Mouse (Mus musculus) heart, embryonic 14.5 days (tissue): ENCODE measurements around the gene Ints6. TPM values are rescaled to one million over a fixed set of nuclear protein-coding genes. Genes with fewer than 3 reads are reported as not detected.
A peak's percentile ranks its signal among the peaks of the same experiment; 100 is the strongest.

ENCODE experiments used
- ATAC-seq: fragments of 200-750 bp; cut with Nextera tagmentation; 2 replicates; pipeline ENCODE4 v1.8.0; 2017; ENCODE audit warnings: low read depth, moderate TSS enrichment; ENCODE audit not compliant: insufficient number of reproducible peaks, insufficient read depth, low FRiP score
- H3K27ac ChIP-seq, 2 experiments: fragments of 200-500 bp in 1 of 2; fragments of 300-500 bp in 1 of 2; sonication (generic) in 1 of 2; replicated peaks in 1 of 2; 2 replicates each; pipeline ENCODE4 v1.5.1; 2012 to 2014; ENCODE audit warnings: low read depth in 2 of 2, low read length in 2 of 2, control low read depth in 1 of 2, mild to moderate bottlenecking in 1 of 2, mixed read lengths in 1 of 2; ENCODE audit not compliant: control insufficient read depth in 1 of 2, insufficient read depth in 1 of 2
- H3K27me3 ChIP-seq: fragments of 300-500 bp; sonication (generic); 2 replicates; pipeline ENCODE4 v1.6.1; 2014; ENCODE audit warnings: mild to moderate bottlenecking, low read length, control low read depth; ENCODE audit not compliant: control insufficient read depth, insufficient read depth
- H3K36me3 ChIP-seq: fragments of 300-500 bp; sonication (generic); 2 replicates; pipeline ENCODE4 v1.6.1; 2014; ENCODE audit warnings: mild to moderate bottlenecking, control low read depth, low read length, mixed read lengths; ENCODE audit not compliant: control insufficient read depth, insufficient read depth
- H3K4me1 ChIP-seq, 2 experiments: fragments of 200-500 bp in 1 of 2; fragments of 300-500 bp in 1 of 2; sonication (generic) in 1 of 2; 2 replicates each; pipeline ENCODE4 v1.6.1; 2012 to 2014; ENCODE audit warnings: low read length in 2 of 2, control low read depth in 1 of 2, mixed read lengths in 1 of 2; ENCODE audit not compliant: control insufficient read depth in 2 of 2, insufficient read depth in 2 of 2
- H3K4me2 ChIP-seq: fragments of 300-500 bp; sonication (generic); 2 replicates; pipeline ENCODE4 v1.6.1; 2014; ENCODE audit warnings: mild to moderate bottlenecking, low read length
- H3K4me3 ChIP-seq, 2 experiments: fragments of 200-500 bp in 1 of 2; fragments of 300-500 bp in 1 of 2; sonication (generic) in 1 of 2; 2 replicates each; pipeline ENCODE4 v1.5.1; 2012 to 2014; ENCODE audit warnings: low read length in 2 of 2, mild to moderate bottlenecking in 2 of 2, control low read depth in 1 of 2, low read depth in 1 of 2, moderate library complexity in 1 of 2; ENCODE audit not compliant: control insufficient read depth in 1 of 2, insufficient read depth in 1 of 2
- H3K9ac ChIP-seq: fragments of 300-500 bp; sonication (generic); 2 replicates; pipeline ENCODE4 v1.6.1; 2014; ENCODE audit warnings: mild to moderate bottlenecking, low read length
- H3K9me3 ChIP-seq: fragments of 300-500 bp; sonication (generic); 2 replicates; pipeline ENCODE4 v1.6.1; 2016; ENCODE audit warnings: low read length, control low read depth; ENCODE audit not compliant: control insufficient read depth
- WGBS: fragments of 180-500 bp; shearing (Covaris S2); extraction: QIAGEN DNeasy Blood & Tissue Kit; methylation state at CpG from one replicate; pipeline ENCODE4 v1.1.7; 2014; 5-methylcytosine and 5-hydroxymethylcytosine counted together
- polyA plus RNA-seq: library from polyadenylated mRNA; unstranded; fragments of >200 nt; fragmentation: Nextera tagmentation; extraction: Ambion mirVana; gene quantifications from 2 replicates; pipeline ENCODE4 v1.2.1, GENCODE M21; 2014

Gene Ints6
- polyA plus RNA-seq, 1 experiment from 2014 or later = 21.3 TPM

DNA sequence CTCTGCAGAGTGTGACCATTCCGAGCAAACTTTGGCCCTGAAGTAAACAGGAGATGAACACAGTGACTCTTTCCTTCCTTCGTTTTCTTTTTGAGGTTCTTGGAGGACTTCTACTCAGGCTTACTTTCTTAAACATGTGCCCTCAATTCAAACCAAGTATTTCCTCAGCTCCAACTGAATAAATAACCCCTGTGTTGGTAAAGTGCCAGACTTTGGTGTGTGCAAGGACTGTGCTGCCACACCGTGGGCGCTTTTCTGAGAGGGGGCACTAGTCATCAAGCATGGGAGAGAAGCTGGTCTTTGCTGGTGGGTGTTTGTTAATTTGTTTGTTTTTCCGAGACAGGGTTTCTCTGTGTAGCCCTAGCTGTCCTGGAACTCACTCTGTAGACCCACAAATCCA is 3.4 kb upstream of the Ints6 start:
- WGBS = 70% methylated on average over 5 of the region's 5 CpGs
- Histone ChIP-seq H3K9me3 (no peaks in the 10 kb centered on the region), H3K27ac (no peak overlapping the region), H3K9ac (no peak overlapping the region), H3K27me3 (no peaks in the 10 kb centered on the region), H3K36me3 (no peaks in the 10 kb centered on the region), H3K4me2 (no peak overlapping the region), H3K4me1 (peaks cover 0 to 15% of the 10 kb centered on the region in 2 experiments; a peak in 2 of 4 replicates), H3K4me3 (no peak overlapping the region)
- ATAC-seq = no peak

DNA sequence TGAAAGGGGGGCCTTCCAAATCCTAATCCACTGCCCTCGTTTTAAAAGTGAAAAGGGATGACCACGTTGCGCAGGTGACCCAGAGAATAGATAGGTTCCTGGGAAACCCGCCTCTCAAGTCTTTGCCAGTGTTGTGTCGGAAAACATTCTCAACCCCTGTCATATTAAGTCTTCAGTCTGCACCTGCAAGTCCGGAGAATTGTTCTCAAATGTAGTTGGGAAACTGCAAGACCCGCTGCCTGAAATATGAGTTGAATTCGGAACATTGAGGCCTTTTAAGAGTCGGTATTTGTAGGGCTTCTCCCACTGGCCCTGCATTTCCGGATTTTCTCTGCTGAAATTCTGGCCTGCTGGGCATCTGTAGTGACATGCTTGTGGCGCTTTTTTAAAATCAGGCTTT is 974 bp upstream of the Ints6 start:
- Histone ChIP-seq H3K9ac (peak overlapping the region; percentile 89), H3K4me1 (peaks cover 0 to 19% of the 10 kb centered on the region in 2 experiments; a peak in 2 of 4 replicates), H3K4me3 (peak overlapping the region; percentile 65 to 92), H3K36me3 (peaks cover 18% of the 10 kb centered on the region), H3K4me2 (peak overlapping the region; percentile 87), H3K9me3 (no peaks in the 10 kb centered on the region), H3K27me3 (no peaks in the 10 kb centered on the region), H3K27ac (peak overlapping the region; percentile 99)
- WGBS = 3% methylated on average over 11 of the region's 11 CpGs
- ATAC-seq = no peak

DNA sequence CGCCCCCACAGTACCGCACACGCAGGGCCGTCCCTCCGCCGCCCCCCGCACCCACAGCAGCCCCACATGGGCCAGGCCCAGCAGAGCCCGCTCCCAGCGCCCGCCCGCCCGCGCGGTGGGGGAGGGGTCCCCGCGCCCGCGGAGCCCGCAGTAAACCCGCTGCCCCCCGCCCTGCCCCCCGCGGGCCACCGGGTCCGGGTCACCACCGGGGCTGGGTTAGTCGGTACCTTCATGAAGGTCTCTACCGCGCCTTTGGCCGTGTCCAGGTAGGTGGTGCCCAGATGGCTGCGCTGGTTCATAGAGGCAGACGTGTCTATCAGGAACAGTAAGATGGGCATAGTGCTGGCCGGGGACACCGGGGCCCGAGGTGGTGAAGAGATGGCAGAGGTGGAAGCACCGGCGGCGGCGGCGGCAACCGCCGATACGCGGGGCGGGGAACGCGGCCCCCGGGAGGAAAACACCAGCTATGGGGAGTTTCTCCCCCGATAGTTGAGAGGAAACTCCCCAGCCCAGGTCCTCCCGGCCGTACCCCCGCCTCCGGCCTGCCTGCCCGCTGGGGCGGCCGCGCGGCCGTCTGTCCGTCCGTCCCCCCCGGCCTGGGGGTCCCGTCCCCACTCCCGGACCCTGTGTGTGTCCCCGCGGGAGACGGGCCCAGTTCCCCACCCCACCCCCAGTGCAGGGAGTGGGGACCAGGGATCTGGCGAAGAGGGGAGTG is 491 bp downstream of the Ints6 start:
- WGBS = under 1% methylated on average over 51 of the region's 68 CpGs
- ATAC-seq = peak; percentile 20

DNA sequence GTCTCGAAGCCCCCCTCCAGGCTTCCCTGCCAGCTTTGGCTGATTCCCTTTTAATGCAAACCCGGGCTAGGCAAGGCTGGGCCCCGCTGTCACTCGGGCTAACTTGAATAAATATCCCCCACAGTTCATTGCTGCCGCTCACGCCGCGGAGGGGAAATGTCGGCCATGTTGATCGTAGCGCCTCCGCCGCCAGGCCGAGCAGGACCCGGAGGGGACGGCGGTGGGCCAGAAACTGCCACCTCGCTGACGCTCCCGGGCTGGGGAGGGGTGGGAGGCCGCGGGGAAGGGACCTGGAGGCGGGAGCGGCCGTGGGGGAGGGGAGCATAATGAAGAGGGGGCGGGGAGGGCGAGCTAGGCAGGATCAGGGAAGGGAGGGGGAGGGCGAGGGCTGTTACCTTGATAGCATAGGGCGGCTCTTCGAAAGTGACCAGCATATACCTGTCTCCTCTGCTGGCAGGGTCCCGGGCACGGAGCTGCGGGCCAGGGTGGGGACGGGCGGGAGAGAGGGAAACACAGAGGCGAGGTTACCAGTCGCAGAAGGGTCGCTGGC is 1.1 kb downstream of the Ints6 start:
- peak; percentile 44 for ATAC-seq
- WGBS = 3% methylated on average over 28 of the region's 38 CpGs
- no peaks in the 10 kb centered on the region for H3K27me3 ChIP-seq
- no peaks in the 10 kb centered on the region for H3K9me3 ChIP-seq
- H3K36me3 ChIP-seq = peaks cover 32% of the 10 kb centered on the region
- H3K4me3 ChIP-seq = peak overlapping the region; percentile 98 to 99
- peaks cover 0 to 19% of the 10 kb centered on the region in 2 experiments; a peak in 2 of 4 replicates for H3K4me1 ChIP-seq
- H3K27ac ChIP-seq = peak overlapping the region; percentile 97 to 100
- H3K4me2 ChIP-seq = peak overlapping the region; percentile 81
- peak overlapping the region; percentile 100 for H3K9ac ChIP-seq

More for the DNA sequence above, 491 bp downstream of the Ints6 start:
- Histone ChIP-seq H3K36me3 (peaks cover 26% of the 10 kb centered on the region), H3K27ac (peak overlapping the region; percentile 97 to 100), H3K9me3 (no peaks in the 10 kb centered on the region), H3K27me3 (no peaks in the 10 kb centered on the region), H3K4me3 (peak overlapping the region; percentile 98 to 99), H3K4me2 (peak overlapping the region; percentile 81), H3K9ac (peak overlapping the region; percentile 100), H3K4me1 (peaks cover 0 to 19% of the 10 kb centered on the region in 2 experiments; a peak in 2 of 4 replicates)

DNA sequence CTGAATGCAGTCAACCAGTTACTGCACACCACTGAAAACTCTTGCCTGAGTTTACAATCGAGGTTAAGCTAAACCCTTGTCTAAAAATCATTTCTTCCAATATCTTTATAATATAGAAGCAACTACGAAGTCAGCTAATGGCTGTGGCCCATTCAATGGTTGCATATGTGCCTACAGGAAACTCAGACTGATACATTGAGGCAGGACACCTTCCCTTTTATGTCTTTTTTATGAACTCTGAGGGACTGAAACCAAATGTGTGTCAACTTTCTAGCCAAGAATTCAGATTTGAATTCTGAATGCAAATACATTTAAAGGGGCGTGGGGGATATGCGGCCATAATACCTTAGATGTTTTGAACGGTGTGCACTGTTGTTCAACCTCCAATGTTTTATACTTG is 2.3 kb downstream of the Ints6 start:
- no peak for ATAC-seq
- no peak overlapping the region for H3K4me3 ChIP-seq
- no peaks in the 10 kb centered on the region for H3K27me3 ChIP-seq
- H3K9me3 ChIP-seq = no peaks in the 10 kb centered on the region
- peaks cover 40% of the 10 kb centered on the region for H3K36me3 ChIP-seq
- H3K4me1 ChIP-seq = peaks cover 0 to 19% of the 10 kb centered on the region in 2 experiments; a peak in 2 of 4 replicates
- no peak overlapping the region for H3K9ac ChIP-seq
- whole genome bisulfite sequencing = 91% methylated on average over 5 of the region's 5 CpGs
- no peak overlapping the region for H3K27ac ChIP-seq
- peak overlapping the region; percentile 81; the same call in 1 of the 2 replicates for H3K4me2 ChIP-seq

DNA sequence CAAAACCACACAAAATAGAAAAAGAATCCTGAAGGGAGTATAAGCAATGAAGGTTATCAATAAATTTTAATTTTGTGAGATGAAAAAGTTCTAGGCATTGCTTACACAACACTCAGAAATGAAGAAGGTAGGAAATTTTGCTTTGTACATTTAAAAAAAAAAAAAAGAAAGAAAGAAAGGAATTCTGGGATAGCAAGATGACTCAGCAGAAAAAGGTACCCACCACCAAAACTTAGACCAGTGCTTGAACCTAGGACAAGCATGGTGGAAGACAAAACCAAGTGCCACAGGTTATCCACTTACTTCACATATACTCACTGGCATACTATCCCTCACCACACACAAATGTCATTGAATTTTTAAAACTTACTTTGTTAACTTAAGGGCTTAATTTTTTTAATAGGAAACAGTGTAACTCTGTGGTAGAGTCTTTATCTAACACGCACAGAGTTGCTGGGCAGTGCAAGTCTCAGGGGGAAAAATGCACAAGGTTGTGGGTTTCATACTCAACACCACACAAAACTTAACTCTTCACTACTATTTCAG is 5.8 kb downstream of the Ints6 start:
- H3K27ac ChIP-seq = no peak overlapping the region
- no peaks in the 10 kb centered on the region for H3K27me3 ChIP-seq
- H3K9me3 ChIP-seq = no peaks in the 10 kb centered on the region
- H3K9ac ChIP-seq = no peak overlapping the region
- WGBS = 84% methylated on average over 1 of the region's 1 CpGs
- H3K4me3 ChIP-seq = no peak overlapping the region
- H3K4me2 ChIP-seq = no peak overlapping the region
- H3K36me3 ChIP-seq = peaks cover 49% of the 10 kb centered on the region
- ATAC-seq = no peak
- H3K4me1 ChIP-seq = peaks cover 0 to 9% of the 10 kb centered on the region in 2 experiments; a peak in 2 of 4 replicates

DNA sequence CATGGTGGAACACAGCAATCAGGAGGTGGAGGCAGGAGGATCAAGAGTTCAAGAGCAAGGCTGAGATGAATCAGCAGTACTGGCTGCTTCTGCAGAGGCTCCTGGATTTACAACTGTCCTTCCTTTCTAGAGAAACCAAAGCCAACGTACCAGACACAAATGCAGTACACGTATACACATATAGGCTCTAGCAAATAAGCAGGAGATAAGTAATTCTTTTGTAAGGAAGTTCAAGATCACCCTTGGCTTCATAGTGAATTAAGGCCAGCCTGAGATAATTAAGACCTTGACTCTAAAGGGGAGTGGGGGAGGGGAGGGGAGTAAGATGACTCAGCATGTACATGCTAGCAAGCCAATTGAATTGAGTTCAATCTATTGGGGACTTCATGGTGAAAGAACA is 9.5 kb downstream of the Ints6 start:
- H3K4me3 ChIP-seq = no peak overlapping the region
- no peak overlapping the region for H3K27ac ChIP-seq
- H3K9ac ChIP-seq = no peak overlapping the region
- H3K9me3 ChIP-seq = no peaks in the 10 kb centered on the region
- WGBS = 88% methylated on average over 2 of the region's 2 CpGs
- no peak for ATAC-seq
- peaks cover 37% of the 10 kb centered on the region for H3K36me3 ChIP-seq
- H3K4me1 ChIP-seq = 0 out of 4 replicates have a peak, but pooled peaks cover 0 to 3% of the 10 kb centered on the region in 2 experiments
- H3K4me2 ChIP-seq = no peak overlapping the region
- no peaks in the 10 kb centered on the region for H3K27me3 ChIP-seq
